Mouse (Mus musculus): ENCODE measurements at regions not wholly inside any gene's neighbourhood (a gene's known extent, or its start where the extent isn't known, plus 50 kb on each side); places are given as distances from the start of the nearest gene placed in this dataset.
A peak's percentile ranks its signal among the peaks of the same experiment; 100 is the strongest.
"Not testable (repeated sequence)": the region's sequence is repeated elsewhere in the genome, so short reads cannot be mapped to it uniquely, and the experiment has no call there.

DNA sequence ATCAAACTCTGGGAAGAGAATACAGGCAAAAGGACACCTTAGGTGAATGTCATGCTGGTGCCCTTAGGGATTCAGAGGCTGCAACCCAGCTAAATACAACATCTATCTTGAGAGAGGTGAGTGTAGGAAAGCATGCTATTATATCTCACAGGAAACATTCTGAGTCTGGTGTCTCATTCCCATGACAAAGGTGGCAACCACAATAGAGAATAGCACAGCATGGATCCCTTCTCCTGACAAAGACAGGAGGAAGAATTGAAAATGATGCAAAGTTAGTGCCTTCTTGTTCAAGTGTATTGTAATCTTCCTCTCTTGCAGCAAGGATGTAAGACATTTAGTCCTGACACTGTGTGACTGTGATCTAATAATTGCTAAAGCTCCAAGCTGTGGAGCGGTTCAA lies 532.8 kb downstream of the Tfec start:
- no peak for ATAC-seq (ENCODE audit: insufficient read depth, low FRiP score, low read depth)
- no peak overlapping the region for H3K27ac ChIP-seq
- H3K9me3 ChIP-seq, result no peaks in the 10 kb centered on the region
- no peaks in the 10 kb centered on the region for H3K4me1 ChIP-seq
- no peak overlapping the region for H3K4me2 ChIP-seq
- H3K36me3 ChIP-seq, result no peaks in the 10 kb centered on the region
- WGBS, result 98% methylated on average over 1 of the region's 1 CpGs
- no peaks in the 10 kb centered on the region for H3K27me3 ChIP-seq (replicated peaks)
- H3K9ac ChIP-seq, result no peak overlapping the region
- H3K4me3 ChIP-seq (replicated peaks), result no peak overlapping the region

DNA sequence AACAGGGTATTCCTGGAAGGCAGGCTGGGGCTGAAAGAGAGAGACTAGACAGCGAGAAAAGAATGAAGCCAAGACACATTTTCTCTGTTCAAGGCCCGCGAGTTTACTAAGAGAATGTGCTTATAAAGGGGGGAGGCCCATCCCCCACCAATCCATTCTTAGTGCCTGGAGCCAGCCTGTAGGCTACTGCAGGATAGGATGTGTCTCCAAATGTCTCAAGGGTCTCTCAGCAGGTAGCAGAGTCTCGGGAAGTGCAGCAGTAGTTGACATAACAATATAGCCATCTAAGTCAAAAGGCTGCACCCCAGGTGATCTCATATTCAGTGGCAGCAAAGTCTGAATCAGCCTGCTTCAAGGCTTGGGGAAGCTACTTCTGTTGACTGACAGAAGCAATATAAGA lies 536.2 kb downstream of the Tfec start:
- H3K36me3 ChIP-seq, result no peaks in the 10 kb centered on the region
- H3K27ac ChIP-seq, result no peak overlapping the region
- no peak overlapping the region for H3K4me2 ChIP-seq
- H3K4me3 ChIP-seq (replicated peaks), result no peak overlapping the region
- no peak overlapping the region for H3K9ac ChIP-seq
- no peak for ATAC-seq (ENCODE audit: insufficient read depth, low FRiP score, low read depth)
- H3K4me1 ChIP-seq, result no peaks in the 10 kb centered on the region
- H3K9me3 ChIP-seq, result no peaks in the 10 kb centered on the region
- WGBS, result 83% methylated on average over 4 of the region's 4 CpGs
- no peaks in the 10 kb centered on the region for H3K27me3 ChIP-seq (replicated peaks)

DNA sequence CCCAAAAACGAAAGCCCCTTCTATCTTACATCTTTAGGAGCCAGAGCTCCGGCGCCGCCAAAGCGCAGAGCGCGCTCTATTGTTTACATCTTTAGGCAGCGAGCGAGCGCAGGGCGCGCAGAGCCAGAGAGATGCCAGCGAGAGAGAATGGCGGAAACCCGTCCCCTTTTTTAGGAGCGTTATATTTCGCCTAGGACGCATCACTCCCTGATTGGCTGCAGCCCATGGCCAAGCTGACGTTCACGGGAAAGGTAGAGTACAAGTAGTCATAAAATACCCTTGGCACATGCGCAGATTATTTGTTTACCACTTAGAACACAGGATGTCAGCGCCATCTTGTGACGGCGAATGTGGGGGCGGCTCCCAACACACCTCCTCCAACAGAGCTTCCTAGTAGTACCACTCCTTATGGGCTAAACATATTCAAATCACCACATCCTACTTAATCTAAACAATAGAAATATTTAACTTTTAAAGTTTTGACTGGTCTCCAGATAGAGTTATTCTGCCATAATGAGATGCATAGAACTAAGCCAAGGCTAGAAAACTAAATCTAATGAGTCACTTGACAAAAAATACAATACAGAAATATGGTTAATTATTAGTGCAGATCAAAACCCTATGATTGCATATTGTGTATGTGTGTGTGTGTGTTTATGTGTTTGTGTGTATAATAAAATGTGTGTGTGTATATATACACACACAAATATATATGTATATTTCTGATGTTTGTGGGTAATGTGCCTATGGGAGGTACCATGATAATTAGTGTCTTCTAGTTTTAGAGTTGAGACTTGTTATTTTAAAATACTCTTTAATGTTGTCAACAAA lies 538.1 kb downstream of the Tfec start:
- WGBS, result 37% methylated on average over 25 of the region's 25 CpGs
- H3K4me2 ChIP-seq; H3K27me3 ChIP-seq (replicated peaks); H3K9ac ChIP-seq; H3K27ac ChIP-seq; H3K4me1 ChIP-seq; H3K36me3 ChIP-seq; H3K9me3 ChIP-seq; ATAC-seq (ENCODE audit: insufficient read depth, low FRiP score, low read depth); H3K4me3 ChIP-seq (replicated peaks): not testable (repeated sequence)

DNA sequence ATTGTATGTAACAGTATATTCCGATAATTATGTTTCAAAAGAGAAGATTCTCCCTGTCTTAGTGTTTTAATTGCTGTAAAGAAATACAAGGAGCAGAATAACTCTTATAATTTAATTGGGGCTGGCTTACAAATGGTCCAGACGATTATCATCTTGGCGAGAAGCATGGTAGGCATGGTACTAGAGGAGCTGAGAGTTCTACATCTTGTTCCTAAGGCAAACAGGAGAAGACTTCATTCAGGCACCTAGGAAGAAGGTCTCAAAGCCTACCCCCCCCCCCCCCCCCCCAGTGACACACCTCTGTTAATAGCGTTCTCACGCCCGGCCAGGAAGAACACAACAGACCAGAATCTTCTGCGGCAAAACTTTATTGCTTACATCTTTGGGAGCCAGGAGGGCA lies 538.8 kb downstream of the Tfec start:
- no peaks in the 10 kb centered on the region for H3K9me3 ChIP-seq
- WGBS, result 57% methylated on average over 7 of the region's 7 CpGs
- H3K4me1 ChIP-seq, result no peaks in the 10 kb centered on the region
- no peaks in the 10 kb centered on the region for H3K36me3 ChIP-seq
- no peak for ATAC-seq (ENCODE audit: insufficient read depth, low FRiP score, low read depth)
- no peaks in the 10 kb centered on the region for H3K27me3 ChIP-seq (replicated peaks)
- peak overlapping the region; percentile 41 for H3K4me2 ChIP-seq
- H3K9ac ChIP-seq, result no peak overlapping the region
- no peak overlapping the region for H3K27ac ChIP-seq
- peak overlapping the region; percentile 26; the same call in 1 of the 2 replicates for H3K4me3 ChIP-seq (replicated peaks)

DNA sequence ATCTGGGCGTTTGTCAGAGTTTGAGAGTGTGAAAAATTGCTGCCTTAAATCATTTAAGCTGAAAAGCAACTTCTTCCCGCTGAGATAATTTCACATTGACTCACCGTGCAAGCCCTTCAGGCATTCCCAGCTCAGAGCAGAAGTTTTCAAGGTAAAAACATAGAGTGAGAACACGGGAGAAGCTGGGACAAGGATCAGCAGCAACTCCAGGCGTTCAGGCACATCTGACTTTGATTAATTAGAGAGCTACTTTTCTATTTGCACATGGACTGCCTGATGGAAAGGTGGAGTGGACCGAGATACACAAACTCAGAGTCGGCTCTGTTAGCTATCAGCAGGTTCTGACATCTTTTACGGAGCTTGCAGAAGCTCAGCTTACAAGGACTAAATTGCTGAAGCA lies 564.6 kb downstream of the Tfec start:
- ATAC-seq (ENCODE audit: insufficient read depth, low FRiP score, low read depth), result no peak
- WGBS, result 14% methylated on average over 8 of the region's 8 CpGs
- H3K4me1 ChIP-seq, result no peaks in the 10 kb centered on the region

DNA sequence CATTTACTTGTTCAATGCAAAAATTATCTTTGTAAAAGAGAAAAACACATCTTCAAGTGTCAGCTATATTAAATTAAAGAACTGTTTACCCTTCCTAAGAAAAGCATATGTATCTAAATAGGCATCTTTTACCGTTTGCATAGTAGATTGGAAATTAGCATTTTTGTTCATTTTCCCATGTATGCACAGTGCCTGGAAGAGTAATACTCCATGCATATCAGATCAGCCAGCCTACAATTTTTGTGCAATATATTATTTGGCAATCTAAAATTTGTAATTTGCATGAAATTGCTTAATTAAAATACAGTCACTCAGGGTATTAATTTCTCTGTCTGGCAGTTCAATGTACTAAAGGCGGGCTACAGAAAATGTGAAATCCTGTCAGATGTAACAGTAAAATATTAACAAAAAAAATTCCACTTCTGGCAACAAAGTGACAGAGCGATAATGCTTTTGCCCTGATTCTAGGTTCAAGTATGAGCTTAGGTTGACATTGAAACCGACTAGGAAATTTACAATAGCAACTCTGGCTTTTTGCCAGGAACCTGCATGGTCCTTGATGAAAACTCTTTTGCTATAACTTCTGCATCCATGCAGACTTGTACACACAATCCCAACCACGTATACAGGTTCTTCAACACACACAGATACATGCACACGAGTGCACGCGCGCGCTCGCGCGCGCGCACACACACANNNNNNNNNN lies 583.8 kb downstream of the Tfec start:
- Histone ChIP-seq H3K4me3 (replicated peaks) (no peak overlapping the region), H3K4me1 (no peaks in the 10 kb centered on the region), H3K36me3 (no peaks in the 10 kb centered on the region), H3K27me3 (replicated peaks) (no peaks in the 10 kb centered on the region), H3K27ac (no peak overlapping the region), H3K9me3 (no peaks in the 10 kb centered on the region), H3K4me2 (no peak overlapping the region), H3K9ac (no peak overlapping the region)
- WGBS, result 88% methylated on average over 15 of the region's 15 CpGs
- ATAC-seq (ENCODE audit: insufficient read depth, low FRiP score, low read depth), result no peak

More for the DNA sequence above, 564.6 kb downstream of the Tfec start:
- H3K36me3 ChIP-seq, result no peaks in the 10 kb centered on the region
- no peak overlapping the region for H3K27ac ChIP-seq
- H3K9ac ChIP-seq, result no peak overlapping the region
- H3K9me3 ChIP-seq, result no peaks in the 10 kb centered on the region
- H3K4me2 ChIP-seq, result peak overlapping the region; percentile 14; the same call in 1 of the 2 replicates
- H3K4me3 ChIP-seq (replicated peaks), result no peak overlapping the region
- no peaks in the 10 kb centered on the region for H3K27me3 ChIP-seq (replicated peaks)

DNA sequence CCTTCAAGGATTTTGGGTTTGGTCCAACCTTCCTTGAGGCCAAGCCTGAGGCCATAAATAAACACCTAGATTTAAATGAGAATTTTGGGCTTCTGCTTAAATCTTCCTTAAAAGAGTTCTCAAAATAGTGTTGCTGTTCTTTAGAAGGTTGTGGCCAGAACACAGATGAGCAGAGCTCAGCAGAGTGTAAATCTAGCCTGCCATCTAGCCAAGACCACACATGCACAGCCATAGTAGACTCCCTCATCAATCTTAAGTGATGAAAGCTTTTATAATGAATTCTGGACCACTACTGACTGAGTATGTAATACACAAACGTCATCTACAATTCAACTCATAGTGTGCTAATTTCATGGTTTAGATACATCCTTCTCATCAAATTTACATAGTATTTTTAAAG lies 585.3 kb downstream of the Tfec start:
- ATAC-seq (ENCODE audit: insufficient read depth, low FRiP score, low read depth), result peak; percentile 43; the same call in 1 of the 2 replicates
- Histone ChIP-seq H3K9ac (no peak overlapping the region), H3K4me1 (no peaks in the 10 kb centered on the region), H3K27ac (no peak overlapping the region), H3K27me3 (replicated peaks) (no peaks in the 10 kb centered on the region), H3K4me2 (no peak overlapping the region), H3K36me3 (no peaks in the 10 kb centered on the region), H3K4me3 (replicated peaks) (no peak overlapping the region), H3K9me3 (no peaks in the 10 kb centered on the region)
- 30% methylated on average over 1 of the region's 1 CpGs for WGBS

DNA sequence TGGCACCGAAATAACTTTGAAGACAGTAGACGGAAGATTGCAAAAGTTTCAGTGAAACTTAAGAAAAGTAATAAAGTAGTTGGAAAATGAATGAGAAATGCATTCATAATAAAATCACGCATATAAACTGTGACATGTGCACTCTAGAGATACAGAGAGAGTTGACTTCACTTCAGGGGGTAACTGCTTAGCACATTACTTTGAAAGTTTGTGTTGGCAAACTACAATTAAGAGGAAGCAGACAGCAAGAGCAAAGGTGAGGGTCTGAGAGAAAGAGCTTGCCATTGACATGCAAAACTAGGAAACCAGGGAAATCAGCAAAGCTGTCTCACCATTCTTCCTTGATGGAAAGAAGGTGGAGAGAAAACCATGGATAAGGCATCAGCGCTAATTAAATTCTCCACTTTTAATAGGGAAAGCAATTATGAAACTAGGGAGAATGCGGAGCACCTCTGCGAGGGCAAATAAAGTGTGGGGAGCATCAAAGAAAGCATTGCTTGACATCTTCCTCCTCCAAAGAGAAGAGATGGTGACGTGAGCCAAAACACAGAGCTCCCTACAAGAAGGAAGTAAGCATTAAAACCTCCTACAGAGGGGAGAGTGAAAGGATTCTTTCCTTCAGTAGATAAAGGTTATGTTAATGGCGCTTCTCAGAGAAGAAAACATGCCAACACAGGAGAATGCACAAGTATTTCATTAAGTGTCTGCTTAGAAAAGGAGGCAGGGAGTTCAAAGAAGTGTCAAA lies 563.0 kb downstream of the Mdfic start:
- H3K4me1 ChIP-seq, result no peaks in the 10 kb centered on the region
- H3K4me2 ChIP-seq, result no peak overlapping the region
- no peak overlapping the region for H3K27ac ChIP-seq
- H3K9ac ChIP-seq, result no peak overlapping the region
- no peak overlapping the region for H3K4me3 ChIP-seq (replicated peaks)
- no peaks in the 10 kb centered on the region for H3K9me3 ChIP-seq
- no peaks in the 10 kb centered on the region for H3K27me3 ChIP-seq (replicated peaks)
- ATAC-seq (ENCODE audit: insufficient read depth, low FRiP score, low read depth), result no peak
- H3K36me3 ChIP-seq, result no peaks in the 10 kb centered on the region
- WGBS, result 62% methylated on average over 8 of the region's 8 CpGs

DNA sequence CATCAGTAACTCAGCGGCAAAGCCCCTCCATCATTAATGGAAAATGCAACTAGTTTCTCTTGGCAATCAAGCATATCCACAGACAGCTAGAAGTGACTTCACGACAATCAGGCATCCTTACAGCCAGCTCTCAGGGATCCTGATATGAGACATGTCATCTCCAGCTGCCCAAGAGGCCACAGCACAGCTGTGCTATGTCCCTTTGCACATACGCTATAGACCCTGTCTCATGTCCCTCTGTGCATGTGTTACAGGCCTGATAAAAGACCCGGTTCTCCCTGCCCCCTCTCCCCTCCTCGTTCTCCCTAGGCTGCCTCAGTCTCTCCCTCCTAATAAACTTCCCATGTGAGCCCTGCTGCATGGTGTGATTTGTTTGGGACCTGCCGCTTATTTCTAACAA lies 561.5 kb downstream of the Mdfic start:
- no peaks in the 10 kb centered on the region for H3K36me3 ChIP-seq
- H3K4me3 ChIP-seq (replicated peaks), result no peak overlapping the region
- 91% methylated on average over 6 of the region's 6 CpGs for WGBS
- H3K4me1 ChIP-seq, result no peaks in the 10 kb centered on the region
- H3K27me3 ChIP-seq (replicated peaks), result no peaks in the 10 kb centered on the region
- H3K9me3 ChIP-seq, result no peaks in the 10 kb centered on the region
- no peak overlapping the region for H3K27ac ChIP-seq
- no peak for ATAC-seq (ENCODE audit: insufficient read depth, low FRiP score, low read depth)
- H3K4me2 ChIP-seq, result no peak overlapping the region
- no peak overlapping the region for H3K9ac ChIP-seq
